Mouse (Mus musculus) testis, adult 2 months (tissue): ENCODE measurements around the gene Fcna.

Source experiments
- CTCF ChIP-seq: fragments of 200-500 bp; IDR thresholded peaks from 2 replicates; pipeline ENCODE4 v1.5.1; 2012; ENCODE audit warnings: low read depth, mild to moderate bottlenecking, inconsistent platforms, low read length, moderate library complexity; ENCODE audit not compliant: control insufficient read depth, insufficient read depth, insufficient replicate concordance
- POLR2A ChIP-seq: fragments of 200-500 bp; IDR thresholded peaks from 2 replicates; pipeline ENCODE4 v1.6.1; 2012; ENCODE audit warnings: low read depth, mild to moderate bottlenecking, inconsistent platforms, low read length, moderate library complexity; ENCODE audit not compliant: control insufficient read depth

GRCm38 (mm10) chr2:25576028-25576850 is 51.6 kb downstream of the Fcna start:
- TF ChIP-seq POLR2A (no peak), CTCF (no peak)
